Comparison of ENCODE assay signal across 17 mouse cellular contexts in the genomic region with DNA sequence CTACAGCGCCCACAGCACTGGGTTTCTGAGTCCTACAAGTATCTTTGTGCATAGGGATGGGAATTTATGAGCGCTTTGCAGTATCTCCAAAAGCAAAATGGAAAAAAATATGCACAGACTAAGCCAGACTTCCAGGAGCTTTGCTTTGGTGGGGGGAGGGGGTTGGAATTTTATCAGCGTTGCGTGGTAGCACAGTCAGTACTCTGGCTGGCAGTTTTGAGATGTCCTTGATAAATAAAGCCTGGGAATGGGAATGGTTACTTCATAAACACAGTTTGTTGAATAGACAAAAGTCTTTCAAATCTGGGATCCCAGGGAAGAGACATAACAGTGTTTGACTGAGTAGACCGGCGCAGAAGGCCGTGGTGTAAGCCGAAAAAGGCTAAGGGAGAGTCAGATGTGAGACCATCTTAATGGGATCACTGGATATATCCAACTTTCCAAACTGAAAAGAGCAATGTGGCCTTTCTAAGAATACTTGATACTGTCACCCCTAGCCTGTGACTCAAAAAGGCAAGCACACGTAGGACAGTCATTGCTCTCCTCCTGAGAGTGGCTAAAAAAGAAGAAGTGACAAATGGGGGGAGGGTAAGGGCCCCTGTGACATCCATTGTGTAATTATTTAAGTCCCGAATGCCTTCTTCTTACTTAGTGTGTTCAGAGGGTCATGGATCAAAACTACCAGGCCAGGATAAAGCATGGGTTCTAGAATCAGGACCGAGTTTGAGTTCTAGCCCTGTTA. TPM values are rescaled to one million over a fixed set of nuclear protein-coding genes. Genes with fewer than 3 reads are reported as not detected.
DNase-seq lines count a peak whose midpoint lies in the region; ATAC-seq and TF ChIP-seq lines count a peak whose summit lies in the region.
"Had no signal": no experiment of that assay in that cellular context is flagged by ENCODE, and none has a peak within 500 bp of the region (broad histone marks: within the 10 kb centered on the region; RNA-seq: fewer than 3 reads in every experiment).

No protein-coding gene starts in this region.

- H3K36me3 ChIP-seq in splenic B cell, adult 2 months (ENCODE audit: control insufficient read depth, insufficient read depth, low read length, poor library complexity, severe bottlenecking) = 0 out of 2 replicates have a peak, but pooled peaks cover 1% of the 10 kb centered on the region
- H3K36me3 ChIP-seq: embryonic facial prominence, embryonic 12.5 days; hindbrain, embryonic 10.5 days had no signal

- peak; percentile 39 for DNase-seq in lung, postnatal 10 days
- no peak for DNase-seq in lung, adult 2 months
- peak; percentile 12 for DNase-seq in Muller cell, postnatal 12 days (ENCODE audit: inconsistent ontology term)
- peak; percentile 48 for DNase-seq in splenic B cell, adult 2 months (ENCODE audit: low read depth, low spot score)
- no peak for DNase-seq in natural killer cell, adult 2 months (ENCODE audit: low spot score in 2 of 2)
- DNase-seq in cerebellum, adult 2 months = no peak
- DNase-seq: cerebellum, adult 9-10 months; heart, adult 2 months; kidney, postnatal 14 days; thymus, adult 2 months had no signal

- no peaks in the 10 kb centered on the region for H3K27me3 ChIP-seq in splenic B cell, adult 2 months (ENCODE audit: control insufficient read depth, insufficient read depth, low read length, poor library complexity, severe bottlenecking)
- H3K27me3 ChIP-seq in cerebellum, adult 2 months (ENCODE audit: control insufficient read depth, insufficient read depth, low read length) = no peaks in the 10 kb centered on the region
- H3K27me3 ChIP-seq: embryonic facial prominence, embryonic 12.5 days; forebrain, embryonic 13.5 days had no signal

- H3K27ac ChIP-seq in cerebellum, adult 2 months (ENCODE audit: insufficient read depth, low read length) = no peak overlapping the region
- H3K27ac ChIP-seq: embryonic facial prominence, embryonic 12.5 days; forebrain, embryonic 13.5 days; heart, adult 2 months; hindbrain, embryonic 10.5 days had no signal

- peak; percentile 67 for ATAC-seq in common myeloid progenitor, adult 5-6 weeks (replicated peaks; ENCODE audit: low read depth, poor library complexity, severe bottlenecking)
- ATAC-seq in erythroblast, adult 5-6 weeks (replicated peaks; ENCODE audit: low FRiP score, poor library complexity, severe bottlenecking) = no peak
- ATAC-seq: forebrain, embryonic 13.5 days; intestine, postnatal 0 days had no signal

- WGBS in lung, adult 2 months = 84% methylated on average over 11 of the region's 11 CpGs
- WGBS in cerebellum, adult 2 months = 94% methylated on average over 11 of the region's 11 CpGs

- no peaks in the 10 kb centered on the region; the same call in 1 of the 2 replicates for H3K4me1 ChIP-seq in lung, adult 2 months (ENCODE audit: control insufficient read depth, insufficient read depth, low read length)
- no peaks in the 10 kb centered on the region for H3K4me1 ChIP-seq in cerebellum, adult 2 months (ENCODE audit: control insufficient read depth, insufficient read depth, low read length)

- no peak for TF ChIP-seq POLR2A in lung, adult 2 months (IDR thresholded peaks at IDR 0.05; ENCODE audit: borderline replicate concordance, extremely low read depth, low read depth, low read length)
- TF ChIP-seq POLR2A in cerebellum, adult 2 months (IDR thresholded peaks at IDR 0.05; ENCODE audit: borderline replicate concordance, insufficient read depth, low read length) = no peak

- H3K4me3 ChIP-seq in lung, adult 2 months (replicated peaks; ENCODE audit: extremely low read depth, low read depth, low read length) = no peak overlapping the region
- H3K4me3 ChIP-seq in cerebellum, adult 2 months (replicated peaks; ENCODE audit: insufficient read depth, low read depth, low read length) = no peak overlapping the region
- H3K4me3 ChIP-seq: embryonic facial prominence, embryonic 12.5 days; forebrain, embryonic 13.5 days; heart, adult 2 months; hindbrain, embryonic 10.5 days; myocyte had no signal

- TF ChIP-seq CTCF in lung, adult 2 months (IDR thresholded peaks at IDR 0.05; ENCODE audit: insufficient read depth, low read length) = no peak
- TF ChIP-seq CTCF in cerebellum, adult 2 months (IDR thresholded peaks at IDR 0.05; ENCODE audit: borderline replicate concordance, insufficient read depth, low read depth, low read length) = no peak

RNA-seq across cellular contexts. Expression of gene Plxnc1, which starts 35.5 kb away (rescaled TPM):
- polyA plus RNA-seq in lung, adult 2 months (2012; rRNA removed) = 4.6 and 5.4 TPM in 2 replicates
- total RNA-seq in common myeloid progenitor, adult 5-6 weeks (2017) = 59.0 and 61.7 TPM in 2 replicates
- total RNA-seq in erythroblast, adult 5-6 weeks (2015; ENCODE audit: low replicate concordance) = 16.9 and 19.0 TPM in 2 replicates
- 18.7 and 40.6 TPM in 2 replicates for total RNA-seq in erythroblast, adult 5-6 weeks (2017; ENCODE audit: low replicate concordance)
- 8.2 and 8.3 TPM in 2 replicates for polyA plus RNA-seq in cerebellum, adult 2 months (2012; rRNA removed)
- polyA plus RNA-seq: myocyte had no signal

Comparison
In these comparisons a context has a peak if more than half of its experiments do, and no peak if none do; other contexts are left out.
1. DNase-seq: peak in lung, postnatal 10 days (single experiment), Muller cell, postnatal 12 days (single experiment) and splenic B cell, adult 2 months (single experiment); none in lung, adult 2 months (single experiment), natural killer cell, adult 2 months (0 of 2) and cerebellum, adult 2 months (0 of 2).